Mouse (Mus musculus): ENCODE measurements around the gene Plin4. TPM values are rescaled to one million over a fixed set of nuclear protein-coding genes. Genes with fewer than 3 reads are reported as not detected.

Gene Plin4
- total and polyA plus RNA-seq, 2 experiments from 2014 or later, result 0.08 to 0.99 TPM

- Histone ChIP-seq H3K27ac (no peak within 1 kb of the TSS), H3K4me2 (ENCODE audit: low read depth, low read length) (no peak within 1 kb of the TSS), H3K4me3 (ENCODE audit: low read length) (no peak within 1 kb of the TSS), H3K4me1 (ENCODE audit: insufficient read depth, low read length) (0 out of 2 replicates have a peak, but pooled peaks cover 3% of the 10 kb centered on the region), H3K9ac (replicated peaks; ENCODE audit: low read length) (no peak within 1 kb of the TSS), H3K9me3 (ENCODE audit: low read length) (peaks cover 5% of the 10 kb centered on the region; the same call in 1 of the 2 replicates), H3K27me3 (ENCODE audit: insufficient read depth, low read length) (peaks cover 21% of the 10 kb centered on the region), H3K36me3 (ENCODE audit: insufficient read depth, low read length) (peaks cover 17% of the 10 kb centered on the region)
- no peak for TF ChIP-seq CTCF (IDR thresholded peaks at IDR 0.05; ENCODE audit: low read depth)
- 48% methylated on average over 2 of the region's 2 CpGs for WGBS
- ATAC-seq (no peak), DNase-seq (ENCODE audit: low spot score) (no peak)
These were observed 12.2 kb upstream of the Plin4 start, which contains the start of gene Lrg1 for GRCm38 (mm10) chr17:56121826-56122225. Lrg1 (minus strand) TSS chr17:56122001.

DNA sequence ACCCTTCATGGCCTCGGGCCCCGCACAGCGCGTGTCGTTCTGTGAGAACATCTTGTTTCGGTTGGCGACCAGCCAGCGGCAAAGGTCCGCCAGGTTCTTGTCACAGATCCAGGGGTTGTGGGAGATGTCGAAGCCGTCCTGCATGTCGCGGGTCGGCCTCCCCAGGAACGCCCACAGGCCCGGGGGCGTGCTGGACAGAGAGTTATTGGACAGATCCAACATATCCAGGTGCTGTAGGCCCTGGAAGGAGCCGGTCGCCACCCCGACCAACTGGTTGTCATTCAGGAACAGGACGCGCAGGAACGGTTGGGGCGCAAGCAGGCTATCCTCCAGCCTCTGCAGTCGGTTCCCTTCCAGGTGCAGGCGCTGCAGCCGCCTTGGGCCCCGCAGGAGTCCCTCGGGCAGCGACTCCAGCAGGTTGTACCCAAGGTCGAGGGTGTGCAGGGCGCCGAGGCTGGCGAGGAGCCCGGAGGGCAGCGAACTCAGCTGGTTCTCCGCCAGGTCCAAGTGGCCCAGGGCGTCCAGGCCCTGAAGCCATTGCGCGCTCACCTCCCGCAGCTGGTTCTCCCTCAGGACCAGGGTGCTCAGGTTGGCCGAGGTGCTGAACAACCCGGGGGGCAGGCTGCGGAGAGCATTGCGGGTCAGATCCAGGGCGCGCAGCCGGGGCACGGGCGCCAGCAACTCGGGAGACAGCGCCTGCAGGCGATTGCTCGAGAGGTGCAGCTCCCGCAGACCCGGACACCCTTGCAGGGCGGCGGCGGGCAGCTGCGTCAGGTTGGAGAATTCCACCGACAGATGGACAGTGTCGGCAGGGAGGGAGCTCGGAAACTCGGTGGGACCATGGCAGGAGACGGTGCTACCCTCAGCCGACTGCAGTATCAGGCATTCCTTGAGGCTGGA is 10.6 kb upstream of the Plin4 start:
- Histone ChIP-seq H3K4me3 (ENCODE audit: low read length) (0 out of 2 replicates have a peak overlapping the region, but pooled peaks have one; percentile 4), H3K9ac (replicated peaks; ENCODE audit: low read length) (no peak overlapping the region), H3K4me1 (ENCODE audit: insufficient read depth, low read length) (0 out of 2 replicates have a peak, but pooled peaks cover 3% of the 10 kb centered on the region), H3K4me2 (ENCODE audit: low read depth, low read length) (peak overlapping the region; percentile 36), H3K27ac (no peak overlapping the region), H3K9me3 (ENCODE audit: low read length) (peaks cover 5% of the 10 kb centered on the region; the same call in 1 of the 2 replicates), H3K27me3 (ENCODE audit: insufficient read depth, low read length) (peaks cover 21% of the 10 kb centered on the region), H3K36me3 (ENCODE audit: insufficient read depth, low read length) (0 out of 2 replicates have a peak, but pooled peaks cover 10% of the 10 kb centered on the region)
- ATAC-seq, result no peak
- no peak for TF ChIP-seq CTCF (IDR thresholded peaks at IDR 0.05; ENCODE audit: low read depth)
- WGBS, result 7% methylated on average over 66 of the region's 66 CpGs
- DNase-seq (ENCODE audit: low spot score), result peak; percentile 46

- Histone ChIP-seq H3K9me3 (ENCODE audit: low read length) (peaks cover 5% of the 10 kb centered on the region; the same call in 1 of the 2 replicates), H3K36me3 (ENCODE audit: insufficient read depth, low read length) (0 out of 2 replicates have a peak, but pooled peaks cover 10% of the 10 kb centered on the region), H3K27me3 (ENCODE audit: insufficient read depth, low read length) (peaks cover 21% of the 10 kb centered on the region), H3K4me3 (ENCODE audit: low read length) (no peak overlapping the region), H3K9ac (replicated peaks; ENCODE audit: low read length) (0 out of 2 replicates have a peak overlapping the region, but pooled peaks have one; percentile 13), H3K4me1 (ENCODE audit: insufficient read depth, low read length) (0 out of 2 replicates have a peak, but pooled peaks cover 3% of the 10 kb centered on the region), H3K4me2 (ENCODE audit: low read depth, low read length) (peak overlapping the region; percentile 36; the same call in 1 of the 2 replicates), H3K27ac (no peak overlapping the region)
- WGBS, result 39% methylated on average over 12 of the region's 12 CpGs
- DNase-seq (ENCODE audit: low spot score) (no peak), ATAC-seq (no peak)
- no peak for TF ChIP-seq CTCF (IDR thresholded peaks at IDR 0.05; ENCODE audit: low read depth)
These were observed 9.8 kb upstream of the Plin4 start for GRCm38 (mm10) chr17:56119431-56119830.

GRCm38 (mm10) chr17:56117251-56117710 is 7.7 kb upstream of the Plin4 start, which contains the start of gene Plin5:
Plin5 (minus strand) TSS chr17:56117596.
- Histone ChIP-seq H3K36me3 (ENCODE audit: insufficient read depth, low read length) (no peaks in the 10 kb centered on the region), H3K9me3 (ENCODE audit: low read length) (no peaks in the 10 kb centered on the region), H3K27me3 (ENCODE audit: insufficient read depth, low read length) (peaks cover 21% of the 10 kb centered on the region), H3K4me3 (ENCODE audit: low read length) (peak within 1 kb of the TSS; percentile 28), H3K4me1 (ENCODE audit: insufficient read depth, low read length) (0 out of 2 replicates have a peak, but pooled peaks cover 3% of the 10 kb centered on the region), H3K4me2 (ENCODE audit: low read depth, low read length) (peak within 1 kb of the TSS; percentile 57), H3K27ac (no peak within 1 kb of the TSS), H3K9ac (replicated peaks; ENCODE audit: low read length) (no peak within 1 kb of the TSS)
- TF ChIP-seq CTCF (IDR thresholded peaks at IDR 0.05; ENCODE audit: low read depth), result no peak
- ATAC-seq (peak; percentile 61), DNase-seq (ENCODE audit: low spot score) (peak; percentile 69)
- 3% methylated on average over 27 of the region's 27 CpGs for WGBS

DNA sequence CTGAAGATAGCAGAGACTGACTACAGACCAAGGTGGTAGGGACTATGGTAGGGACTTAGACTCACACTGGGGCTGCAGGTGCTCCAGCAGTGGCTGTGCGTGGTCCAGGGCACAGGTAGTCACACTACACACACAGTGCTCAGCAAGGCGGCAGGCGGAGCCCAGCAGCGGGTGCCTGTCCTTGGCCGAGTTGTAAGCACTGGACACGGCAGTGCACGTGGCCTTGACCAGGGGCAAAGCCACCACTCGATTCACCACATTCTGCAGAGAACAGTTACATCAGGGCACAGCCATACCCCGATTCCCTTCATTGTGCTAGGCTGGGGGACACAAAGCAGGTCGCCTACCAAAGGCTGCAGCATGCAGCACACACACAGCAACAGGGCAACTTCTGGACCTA is 6.6 kb upstream of the Plin4 start:
- no peak overlapping the region for H3K9ac ChIP-seq (replicated peaks; ENCODE audit: low read length)
- WGBS, result 76% methylated on average over 10 of the region's 10 CpGs
- ATAC-seq, result no peak

GRCm38 (mm10) chr17:56112743-56113142 is 3.1 kb upstream of the Plin4 start:
- H3K4me3 ChIP-seq (ENCODE audit: low read length), result no peak overlapping the region
- H3K27me3 ChIP-seq (ENCODE audit: insufficient read depth, low read length), result no peaks in the 10 kb centered on the region
- H3K36me3 ChIP-seq (ENCODE audit: insufficient read depth, low read length), result no peaks in the 10 kb centered on the region
- H3K9me3 ChIP-seq (ENCODE audit: low read length), result no peaks in the 10 kb centered on the region
- no peak overlapping the region for H3K9ac ChIP-seq (replicated peaks; ENCODE audit: low read length)
- H3K4me1 ChIP-seq (ENCODE audit: insufficient read depth, low read length), result no peaks in the 10 kb centered on the region
- WGBS, result 64% methylated on average over 3 of the region's 3 CpGs
- ATAC-seq, result no peak
- no peak for TF ChIP-seq CTCF (IDR thresholded peaks at IDR 0.05; ENCODE audit: low read depth)
- H3K27ac ChIP-seq, result no peak overlapping the region
- DNase-seq (ENCODE audit: low spot score), result no peak
- no peak overlapping the region for H3K4me2 ChIP-seq (ENCODE audit: low read depth, low read length)

More for the DNA sequence above, 6.6 kb upstream of the Plin4 start:
- Histone ChIP-seq H3K4me1 (ENCODE audit: insufficient read depth, low read length) (0 out of 2 replicates have a peak, but pooled peaks cover 3% of the 10 kb centered on the region), H3K36me3 (ENCODE audit: insufficient read depth, low read length) (no peaks in the 10 kb centered on the region), H3K4me2 (ENCODE audit: low read depth, low read length) (no peak overlapping the region), H3K27me3 (ENCODE audit: insufficient read depth, low read length) (peaks cover 21% of the 10 kb centered on the region), H3K27ac (no peak overlapping the region), H3K4me3 (ENCODE audit: low read length) (no peak overlapping the region), H3K9me3 (ENCODE audit: low read length) (no peaks in the 10 kb centered on the region)
- no peak for TF ChIP-seq CTCF (IDR thresholded peaks at IDR 0.05; ENCODE audit: low read depth)
- no peak for DNase-seq (ENCODE audit: low spot score)
